Mouse (Mus musculus) thymus, adult 18-20 months (tissue): ENCODE measurements around the gene Spata45.

ENCODE experiments used
- DNase-seq, 2 experiments: peaks; one replicate each; pipeline ENCODE4 v3.0.0; 2022; ENCODE audit warnings: mixed read lengths in 2 of 2

Gene Spata45

DNA sequence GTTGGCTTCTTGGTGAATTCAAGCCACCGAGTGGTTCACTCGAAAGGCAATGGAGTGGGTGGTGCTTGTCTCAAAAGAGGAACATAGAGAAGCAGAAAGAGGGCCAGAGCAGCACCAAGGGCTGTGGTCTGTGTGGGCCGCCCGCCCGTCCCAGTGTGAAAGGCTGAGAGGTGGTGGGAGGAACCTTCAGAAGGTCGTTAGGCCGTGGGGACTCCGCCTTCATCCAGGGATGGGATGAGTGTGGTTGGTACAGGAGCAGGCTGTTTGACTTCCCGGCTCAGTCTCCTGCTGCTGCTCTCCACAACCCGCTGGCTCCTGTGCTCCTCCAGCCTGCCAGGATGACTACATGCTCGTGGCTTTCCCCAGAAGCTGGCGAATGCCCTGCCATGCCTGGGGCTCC, 49.2 kb downstream of the Spata45 start:
- DNase-seq = no peak

GRCm38 (mm10) chr1:191086304-191086878, 50.0 kb downstream of the Spata45 start:
- no peak for DNase-seq

GRCm38 (mm10) chr1:191086960-191087359, 50.5 kb downstream of the Spata45 start:
- no peak for DNase-seq

DNA sequence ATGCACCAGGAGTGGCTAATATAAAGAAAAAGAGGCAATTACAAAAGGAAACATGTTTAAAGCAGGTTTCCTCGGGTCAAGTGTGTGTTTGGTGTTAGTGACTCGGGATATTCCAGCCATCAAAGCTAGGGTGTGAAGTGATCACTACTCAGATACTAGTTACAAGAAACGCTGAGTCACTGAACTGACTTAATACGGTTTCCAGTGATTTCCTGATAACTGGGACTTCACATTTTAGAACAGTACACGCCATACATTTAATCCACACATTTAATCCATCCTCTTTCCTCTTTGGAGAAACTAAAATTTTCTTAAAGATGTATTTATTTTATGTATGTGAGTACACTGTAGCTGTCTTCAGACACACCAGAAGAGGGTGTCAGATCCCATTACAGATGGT, 51.5 kb downstream of the Spata45 start:
- no peak for DNase-seq

- DNase-seq = no peak
Observed at GRCm38 (mm10) chr1:191089355-191089754, 52.9 kb downstream of the Spata45 start.

- no peak for DNase-seq
Observed at GRCm38 (mm10) chr1:191092050-191092449, 55.6 kb downstream of the Spata45 start.
